Mouse (Mus musculus): ENCODE measurements around the gene Slc22a4. TPM values are rescaled to one million over a fixed set of nuclear protein-coding genes. Genes with fewer than 3 reads are reported as not detected.
"Not testable (repeated sequence)": the region's sequence is repeated elsewhere in the genome, so short reads cannot be mapped to it uniquely, and the experiment has no call there.

The Slc22a4 gene
- total RNA-seq, 2 experiments from 2014 or later: 154 to 202 TPM

GRCm38 (mm10) chr11:54008416-54008920 is 19.4 kb downstream of the Slc22a4 start:
- no peak for ATAC-seq (replicated peaks; ENCODE audit: low FRiP score, poor library complexity, severe bottlenecking)

GRCm38 (mm10) chr11:54007717-54008116 is 20.2 kb downstream of the Slc22a4 start:
- ATAC-seq (replicated peaks; ENCODE audit: low FRiP score, poor library complexity, severe bottlenecking): no peak

- no peak for ATAC-seq (replicated peaks; ENCODE audit: low FRiP score, poor library complexity, severe bottlenecking)
Observed at GRCm38 (mm10) chr11:54006901-54007300, 21.0 kb downstream of the Slc22a4 start.

DNA sequence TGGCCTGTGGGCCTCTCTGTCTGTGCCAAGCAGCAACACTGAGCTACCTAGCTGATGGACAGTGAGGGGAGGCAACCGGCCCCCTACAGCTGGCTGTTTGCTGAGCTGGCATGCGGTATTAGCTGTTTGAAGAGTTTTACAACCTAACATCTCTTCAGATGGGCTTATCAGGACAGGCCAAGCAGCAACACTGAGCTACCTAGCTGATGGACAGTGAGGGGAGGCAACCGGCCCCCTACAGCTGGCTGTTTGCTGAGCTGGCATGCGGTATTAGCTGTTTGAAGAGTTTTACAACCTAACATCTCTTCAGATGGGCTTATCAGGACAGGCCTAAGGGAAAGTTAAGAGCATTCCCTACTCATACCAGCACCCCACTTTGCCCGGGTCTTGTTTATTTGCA is 21.5 kb downstream of the Slc22a4 start:
- ATAC-seq (replicated peaks; ENCODE audit: low FRiP score, poor library complexity, severe bottlenecking): peak; percentile 53

DNA sequence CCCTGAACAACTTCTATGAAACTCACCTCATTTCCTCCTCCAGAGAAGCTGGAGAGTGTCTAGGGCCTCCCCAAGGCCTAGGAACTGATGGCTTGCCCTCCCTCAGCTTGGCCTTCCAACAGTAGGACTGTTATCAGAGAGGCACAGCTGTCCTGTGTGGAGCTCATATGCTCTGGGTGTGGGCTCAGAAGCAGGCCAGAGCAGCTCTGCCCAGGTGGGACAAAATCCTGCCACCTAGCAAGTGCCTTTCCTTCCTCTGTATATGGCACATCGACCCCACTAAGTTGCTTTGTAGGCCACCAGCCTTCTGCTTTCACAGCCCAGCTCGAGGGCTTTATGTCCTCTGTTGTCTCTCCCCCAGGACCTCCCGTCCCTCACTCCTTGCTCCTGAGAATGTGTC is 23.2 kb downstream of the Slc22a4 start:
- ATAC-seq (replicated peaks; ENCODE audit: low FRiP score, poor library complexity, severe bottlenecking): peak; percentile 85

- no peak for ATAC-seq (replicated peaks; ENCODE audit: low FRiP score, poor library complexity, severe bottlenecking)
Observed at GRCm38 (mm10) chr11:54004221-54004620, 23.7 kb downstream of the Slc22a4 start.

DNA sequence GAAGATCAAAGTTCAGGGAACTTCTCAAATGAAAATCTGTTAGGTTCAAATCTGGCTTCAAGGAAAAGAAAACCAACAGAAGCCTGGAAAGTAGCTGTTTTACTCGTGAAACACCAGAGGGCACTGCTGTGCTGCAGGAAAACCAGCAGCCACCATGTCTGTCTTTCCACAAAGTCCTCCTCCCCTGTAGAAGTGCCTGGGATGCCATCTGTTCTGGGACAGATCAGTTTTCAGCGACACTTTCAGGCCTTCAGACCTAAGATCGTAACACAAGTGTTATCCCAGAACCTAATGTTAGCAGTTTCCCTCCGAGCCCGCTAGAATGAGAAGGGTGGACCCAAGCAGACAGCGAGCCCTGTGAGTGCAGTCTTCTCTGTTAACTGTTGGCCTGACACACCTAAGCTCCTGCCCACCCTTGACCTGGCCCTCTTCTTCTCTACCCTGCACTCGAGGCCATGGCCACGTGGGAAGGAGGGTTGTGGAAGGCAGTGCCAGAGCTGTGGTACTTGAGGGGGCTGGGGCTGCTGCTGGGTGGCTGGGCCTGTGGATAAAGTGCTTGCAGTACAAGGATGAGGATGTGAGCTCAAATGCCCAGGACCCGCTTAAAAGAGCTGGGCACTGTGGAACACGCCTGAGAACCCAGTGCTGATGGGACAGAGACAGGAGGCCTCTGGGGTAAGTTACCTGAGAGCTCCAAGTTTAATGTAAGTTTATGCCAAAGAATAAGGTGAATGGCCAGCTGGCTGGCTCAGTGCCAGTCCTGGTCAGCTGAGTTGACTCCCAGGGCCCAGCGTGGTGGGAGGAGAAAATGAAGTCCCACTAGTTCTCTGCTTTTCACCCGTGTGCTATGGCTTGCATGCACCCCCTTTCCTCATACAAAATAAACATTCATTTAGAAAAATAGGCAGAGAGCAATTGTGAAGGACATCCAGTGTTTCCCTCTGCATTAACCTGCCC is 24.9 kb downstream of the Slc22a4 start:
- 0 out of 2 replicates have a peak, but pooled peaks have one; percentile 32 for ATAC-seq (replicated peaks; ENCODE audit: low FRiP score, poor library complexity, severe bottlenecking)

GRCm38 (mm10) chr11:54002147-54002760 is 25.6 kb downstream of the Slc22a4 start:
- ATAC-seq (replicated peaks; ENCODE audit: low FRiP score, poor library complexity, severe bottlenecking): no peak

DNA sequence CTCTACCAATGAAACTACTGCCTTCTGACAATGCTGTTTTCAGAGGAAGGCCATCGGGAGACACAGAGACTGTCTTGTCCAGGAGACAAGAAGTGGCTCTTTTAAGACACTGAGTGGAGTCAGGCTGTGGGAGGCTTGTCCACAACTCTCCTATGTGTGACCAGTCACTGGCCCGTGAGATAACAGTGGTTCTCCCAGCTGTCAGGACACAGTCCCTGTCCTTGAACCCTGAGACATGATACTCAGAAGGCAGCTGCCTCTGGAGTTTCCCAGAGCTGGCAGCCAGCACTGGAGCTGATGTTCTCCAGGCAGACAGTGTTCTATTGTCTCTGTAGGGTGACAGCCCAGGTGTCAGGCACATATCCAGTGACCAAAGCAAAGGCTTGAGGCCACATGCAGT is 30.2 kb downstream of the Slc22a4 start:
- ATAC-seq (replicated peaks; ENCODE audit: low FRiP score, poor library complexity, severe bottlenecking): no peak

- ATAC-seq (replicated peaks; ENCODE audit: low FRiP score, poor library complexity, severe bottlenecking): no peak
Observed at GRCm38 (mm10) chr11:53992264-53992663, 35.6 kb downstream of the Slc22a4 start.

GRCm38 (mm10) chr11:53989232-53989631 is 38.7 kb downstream of the Slc22a4 start:
- no peak for ATAC-seq (replicated peaks; ENCODE audit: low FRiP score, poor library complexity, severe bottlenecking)

GRCm38 (mm10) chr11:53988081-53988480 is 39.8 kb downstream of the Slc22a4 start:
- ATAC-seq (replicated peaks; ENCODE audit: low FRiP score, poor library complexity, severe bottlenecking): no peak

- ATAC-seq (replicated peaks; ENCODE audit: low FRiP score, poor library complexity, severe bottlenecking): no peak
Observed at GRCm38 (mm10) chr11:53981396-53981795, 46.5 kb downstream of the Slc22a4 start.

DNA sequence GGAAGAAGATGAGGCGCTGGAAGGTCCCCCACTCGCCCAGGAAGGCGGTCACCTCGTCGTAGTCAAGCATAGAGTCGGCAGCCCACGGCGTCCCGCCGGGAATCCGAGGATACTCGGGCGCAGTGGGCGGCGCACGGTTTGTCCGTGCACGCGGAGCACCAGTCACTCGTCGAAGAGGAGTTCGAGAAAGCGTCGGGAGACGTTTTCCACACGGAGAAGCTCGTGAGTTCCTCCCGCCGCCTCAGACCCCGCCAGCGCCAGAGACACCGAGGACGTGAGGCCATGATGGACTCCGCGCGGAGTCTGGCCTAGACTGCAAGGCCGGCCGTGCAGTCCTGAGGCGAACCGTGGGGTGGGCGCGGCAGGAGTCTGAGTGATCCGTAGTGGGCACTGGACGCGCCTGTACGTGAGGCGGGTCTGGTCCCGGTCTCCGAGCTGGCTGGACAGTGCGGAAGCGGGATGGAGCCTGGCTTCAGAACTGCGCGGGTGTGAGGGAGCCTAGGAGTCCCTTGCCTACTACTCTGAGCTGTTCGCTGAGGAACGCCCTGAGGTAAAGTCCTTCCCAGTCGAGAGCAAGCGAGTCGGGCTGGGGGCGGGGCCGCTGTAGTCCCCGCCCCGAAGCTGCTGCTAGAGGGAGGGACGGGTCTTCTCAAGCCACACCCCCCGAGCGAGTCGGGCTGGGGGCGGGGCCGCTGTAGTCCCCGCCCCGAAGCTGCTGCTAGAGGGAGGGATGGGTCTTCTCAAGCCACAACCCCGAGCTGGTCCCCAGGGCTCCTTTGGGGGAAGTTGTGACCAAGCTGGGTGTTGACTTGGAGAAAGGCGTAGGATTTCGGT is 47.9 kb downstream of the Slc22a4 start, which contains the start of gene Slc22a21:
Slc22a21 (minus strand) TSS at position 545 of the 834 bp plus-strand sequence.
- peak; percentile 82 for ATAC-seq (replicated peaks; ENCODE audit: low FRiP score, poor library complexity, severe bottlenecking)

DNA sequence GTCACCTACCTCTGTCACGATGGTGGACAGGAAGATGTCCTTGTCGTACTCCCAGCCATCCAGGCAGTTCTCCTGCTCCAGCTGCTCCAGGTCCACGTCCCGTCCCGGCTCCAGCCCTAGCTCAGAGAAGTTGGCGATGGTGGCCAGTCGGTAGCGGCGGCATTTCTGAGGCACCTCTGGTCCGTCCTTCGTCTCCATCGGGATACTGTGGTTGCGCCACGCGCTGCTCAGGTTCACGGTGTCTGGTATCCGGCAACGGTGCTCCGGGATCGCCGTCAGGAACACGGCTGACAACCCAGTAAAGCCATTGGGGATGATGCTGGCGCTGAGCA is 48.5 kb downstream of the Slc22a4 start:
- not testable (repeated sequence) for ATAC-seq (replicated peaks; ENCODE audit: low FRiP score, poor library complexity, severe bottlenecking)

DNA sequence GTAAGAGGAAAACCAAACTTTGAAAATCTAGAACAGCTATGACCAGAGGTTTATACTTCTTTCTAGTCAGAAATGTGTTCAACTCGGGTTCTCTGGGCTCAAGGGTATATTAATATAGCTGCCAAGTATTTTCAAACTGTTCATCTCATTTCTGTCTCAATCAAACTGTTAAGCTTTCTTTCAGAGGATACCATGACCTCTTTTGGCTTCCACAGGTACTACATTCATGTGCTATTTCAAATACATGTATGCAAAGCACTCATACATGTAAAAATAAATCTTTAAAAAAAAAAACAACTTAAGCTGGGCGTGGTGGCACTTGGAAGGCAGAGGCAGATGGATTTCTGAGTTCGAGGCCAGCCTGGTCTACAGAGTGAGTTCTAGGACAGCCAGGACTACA is 50.2 kb downstream of the Slc22a4 start:
- no peak for ATAC-seq (replicated peaks; ENCODE audit: low FRiP score, poor library complexity, severe bottlenecking)

DNA sequence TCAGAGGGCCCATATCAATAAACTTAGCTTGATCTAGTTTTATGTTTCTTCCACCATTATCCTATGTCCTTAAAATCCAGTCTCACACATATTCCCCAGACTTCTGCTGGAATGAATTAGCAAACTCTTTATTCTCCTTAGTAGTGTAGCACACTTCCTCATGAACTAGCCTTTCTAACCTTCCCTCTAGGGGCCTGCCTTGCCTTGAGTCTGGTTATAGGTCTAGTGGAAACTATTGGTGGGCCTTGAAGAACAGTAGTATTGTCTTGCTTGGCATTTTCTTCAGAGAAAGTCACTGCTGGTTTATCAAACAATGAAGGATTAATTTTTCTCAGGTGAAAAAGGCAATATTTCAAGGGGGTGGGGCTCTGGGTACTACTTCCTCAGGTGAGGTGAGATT is 52.3 kb downstream of the Slc22a4 start:
- ATAC-seq (replicated peaks; ENCODE audit: low FRiP score, poor library complexity, severe bottlenecking): no peak

DNA sequence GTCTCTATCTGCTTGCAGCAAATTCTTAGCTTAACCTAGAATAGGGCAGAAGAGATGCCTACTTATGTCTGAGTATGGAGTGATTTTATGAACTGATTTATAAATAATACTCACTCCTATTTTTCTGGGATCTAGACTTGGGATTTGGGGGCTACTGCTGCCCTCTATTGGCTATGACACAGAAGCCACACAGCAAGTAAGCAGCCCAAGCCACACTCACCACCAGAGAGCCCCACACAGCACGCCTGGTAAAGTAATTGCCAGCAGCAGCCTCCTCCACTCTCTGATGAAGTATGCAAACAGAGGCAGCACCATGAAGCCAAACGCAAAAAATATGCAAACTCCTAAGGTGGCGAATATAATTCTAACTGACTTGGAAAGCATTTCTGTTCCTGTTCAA is 68.9 kb downstream of the Slc22a4 start:
- no peak for ATAC-seq (replicated peaks; ENCODE audit: low FRiP score, poor library complexity, severe bottlenecking)

GRCm38 (mm10) chr11:53958176-53958575 is 69.7 kb downstream of the Slc22a4 start:
- 0 out of 2 replicates have a peak, but pooled peaks have one; percentile 36 for ATAC-seq (replicated peaks; ENCODE audit: low FRiP score, poor library complexity, severe bottlenecking)

DNA sequence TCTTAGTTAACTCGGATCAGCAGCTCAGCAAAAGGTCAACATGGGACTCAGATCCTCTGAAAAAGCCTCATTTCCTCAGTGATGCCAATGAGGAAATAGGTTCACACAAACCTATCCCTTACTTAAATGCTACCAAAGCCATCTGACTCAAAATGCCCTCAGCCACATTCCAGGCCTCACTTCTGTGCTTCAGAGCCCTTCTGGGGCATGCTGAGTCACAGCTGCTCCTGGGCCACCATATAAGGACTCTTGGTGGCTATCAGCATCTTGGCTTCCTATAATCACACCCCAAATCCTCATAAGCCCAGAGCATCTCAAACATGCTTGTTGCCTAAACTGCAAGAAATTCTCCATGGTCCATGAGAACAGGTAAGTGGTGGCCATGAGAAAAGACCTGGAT is 71.3 kb downstream of the Slc22a4 start:
- ATAC-seq (replicated peaks; ENCODE audit: low FRiP score, poor library complexity, severe bottlenecking): no peak
